Mouse (Mus musculus) kidney, postnatal 25 days (tissue): ENCODE results near the gene Bcar1.
A peak's percentile ranks its signal among the peaks of the same experiment; 100 is the strongest.

Experiments
- DNase-seq, 2 experiments: peaks; one replicate each; pipeline ENCODE4 v3.0.0; 2021; ENCODE audit warnings: mixed read lengths in 2 of 2

Bcar1 gene

GRCm38 (mm10) chr8:111769296-111769695, 25.7 kb upstream of the Bcar1 start:
- no peak for DNase-seq

GRCm38 (mm10) chr8:111768651-111769050, 25.0 kb upstream of the Bcar1 start:
- no peak for DNase-seq

DNA sequence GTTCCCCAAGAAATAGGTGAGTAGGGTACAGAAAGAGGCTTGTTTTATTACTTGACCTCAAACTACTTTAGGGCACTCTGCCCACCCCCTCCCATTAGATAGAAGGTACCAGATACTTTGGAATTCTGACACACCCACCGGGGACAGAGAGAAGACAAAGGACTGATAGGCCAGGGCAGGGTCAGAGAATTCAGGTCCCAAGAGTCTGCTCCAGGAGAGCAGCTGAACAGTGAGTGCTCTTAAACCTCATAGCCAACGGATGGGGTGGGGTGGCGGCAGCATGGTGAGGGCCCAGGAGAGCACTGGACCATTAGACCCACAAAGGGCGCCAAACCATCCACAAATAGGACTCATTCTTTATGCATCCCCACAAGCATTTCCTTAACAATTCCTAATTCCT, 22.0 kb upstream of the Bcar1 start:
- DNase-seq: no peak

- no peak for DNase-seq
Measured at GRCm38 (mm10) chr8:111765096-111765495, 21.5 kb upstream of the Bcar1 start.

- DNase-seq: no peak
Measured at GRCm38 (mm10) chr8:111760708-111761107, 17.1 kb upstream of the Bcar1 start.

DNA sequence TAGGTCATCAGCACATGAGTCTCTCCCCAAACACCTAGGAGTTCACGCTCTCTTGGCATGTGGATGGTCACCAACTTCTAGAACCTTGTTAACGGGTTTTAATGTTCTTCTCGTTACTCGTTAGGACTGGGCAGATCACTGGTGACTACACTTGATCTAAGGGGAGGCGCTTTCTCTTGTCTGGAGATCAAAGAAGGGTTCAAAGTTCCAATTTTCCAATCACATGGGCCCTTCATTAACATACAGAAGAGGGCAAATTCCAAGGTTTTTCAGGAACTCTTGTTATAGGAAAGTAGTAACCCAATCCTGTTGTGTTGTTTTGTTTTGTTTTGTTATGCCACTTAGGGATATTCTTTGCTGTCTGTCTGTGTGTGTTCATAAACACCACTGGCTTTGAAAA, 15.2 kb upstream of the Bcar1 start:
- DNase-seq: no peak

GRCm38 (mm10) chr8:111757599-111757998, 14.0 kb upstream of the Bcar1 start:
- DNase-seq: no peak

DNA sequence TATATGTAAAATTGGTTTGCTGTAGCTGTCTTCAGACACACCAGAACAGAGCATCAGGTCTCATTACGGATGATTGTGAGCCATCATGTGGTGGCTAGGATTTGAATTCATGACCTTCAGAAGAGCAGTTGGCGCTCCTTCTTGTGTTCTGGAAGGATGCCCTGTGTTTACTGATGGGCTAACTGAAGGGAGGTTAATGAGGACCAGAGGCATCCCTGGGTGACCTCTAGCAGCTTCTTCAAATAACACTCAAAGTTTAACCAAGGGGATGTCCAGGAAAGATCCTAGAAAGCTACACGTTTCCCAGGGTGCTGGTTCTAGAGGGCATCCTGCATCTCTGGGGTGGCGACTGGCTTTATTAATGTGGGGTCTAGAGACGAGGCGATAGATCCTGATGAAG, 11.1 kb upstream of the Bcar1 start:
- DNase-seq: peak in 1 of 2 experiments; percentile 19

- peak; percentile 54 to 79 for DNase-seq
Measured at GRCm38 (mm10) chr8:111754088-111754487, 10.5 kb upstream of the Bcar1 start.

DNA sequence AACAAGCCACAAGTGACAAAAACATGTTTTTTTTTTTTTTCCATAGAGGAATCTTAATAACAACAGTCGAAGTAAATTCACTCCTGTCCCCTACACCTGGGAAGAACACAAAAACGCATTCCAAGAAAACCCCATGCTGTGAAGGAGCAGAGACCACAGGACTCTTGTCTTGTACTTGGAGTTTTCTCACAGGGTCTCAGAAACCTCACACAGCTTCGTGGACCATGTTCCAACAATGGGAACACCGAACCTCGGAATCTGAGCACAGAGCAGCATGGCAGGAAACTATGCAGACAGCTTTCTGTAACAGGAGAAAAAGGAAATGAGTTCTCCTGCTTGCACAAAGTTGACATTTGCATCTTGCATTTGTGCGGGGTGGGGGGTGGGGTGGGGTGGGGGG, 5.2 kb upstream of the Bcar1 start:
- no peak for DNase-seq

GRCm38 (mm10) chr8:111747866-111748649, 4.4 kb upstream of the Bcar1 start:
- peak in 1 of 2 experiments; percentile 52 for DNase-seq

DNA sequence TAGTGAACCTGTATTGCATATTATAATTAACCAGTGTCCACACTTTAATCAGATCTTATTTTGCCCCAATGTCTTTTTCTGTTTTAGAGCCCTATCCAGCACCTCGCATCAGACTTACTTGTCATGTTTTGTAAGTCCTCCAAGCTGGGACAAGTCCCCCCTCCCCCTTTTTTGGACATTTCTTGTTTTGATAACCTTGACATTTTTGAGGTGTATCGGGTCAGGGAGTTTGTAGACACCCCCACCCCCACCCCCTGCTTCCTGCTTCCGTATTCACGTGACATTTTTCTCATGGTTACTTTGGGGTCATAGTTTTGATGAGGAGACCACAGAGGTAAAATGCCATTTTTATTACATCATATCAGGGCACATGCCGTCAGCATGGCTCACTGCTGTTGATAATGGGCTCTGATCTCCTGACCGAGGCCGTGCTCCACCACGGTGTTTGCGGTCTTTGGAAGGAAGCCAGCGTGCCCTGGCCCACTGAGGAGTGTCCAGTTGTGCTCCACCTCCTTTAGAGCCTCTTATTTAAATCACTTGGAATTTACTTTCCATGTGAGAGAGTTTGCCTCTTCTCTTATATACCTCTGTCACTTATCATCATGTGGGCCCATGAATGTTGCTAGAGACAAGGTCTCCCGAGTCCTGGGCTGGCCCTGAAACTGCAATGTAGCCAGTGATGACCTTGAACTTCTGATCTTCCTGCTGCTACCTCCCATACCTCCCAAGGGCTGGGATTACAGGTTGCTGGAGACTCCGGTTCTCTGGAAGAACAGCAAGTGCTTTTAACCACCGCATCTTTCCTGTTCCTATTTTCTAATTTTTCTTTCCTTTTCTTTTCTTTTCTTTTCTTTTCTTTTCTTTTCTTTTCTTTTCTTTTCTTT, 3.2 kb upstream of the Bcar1 start:
- DNase-seq: peak; percentile 40 to 70

- peak; percentile 92 to 93 for DNase-seq
Measured at GRCm38 (mm10) chr8:111745591-111746418, 2.2 kb upstream of the Bcar1 start.

- no peak for DNase-seq
Measured at GRCm38 (mm10) chr8:111745086-111745485, 1.5 kb upstream of the Bcar1 start.

DNA sequence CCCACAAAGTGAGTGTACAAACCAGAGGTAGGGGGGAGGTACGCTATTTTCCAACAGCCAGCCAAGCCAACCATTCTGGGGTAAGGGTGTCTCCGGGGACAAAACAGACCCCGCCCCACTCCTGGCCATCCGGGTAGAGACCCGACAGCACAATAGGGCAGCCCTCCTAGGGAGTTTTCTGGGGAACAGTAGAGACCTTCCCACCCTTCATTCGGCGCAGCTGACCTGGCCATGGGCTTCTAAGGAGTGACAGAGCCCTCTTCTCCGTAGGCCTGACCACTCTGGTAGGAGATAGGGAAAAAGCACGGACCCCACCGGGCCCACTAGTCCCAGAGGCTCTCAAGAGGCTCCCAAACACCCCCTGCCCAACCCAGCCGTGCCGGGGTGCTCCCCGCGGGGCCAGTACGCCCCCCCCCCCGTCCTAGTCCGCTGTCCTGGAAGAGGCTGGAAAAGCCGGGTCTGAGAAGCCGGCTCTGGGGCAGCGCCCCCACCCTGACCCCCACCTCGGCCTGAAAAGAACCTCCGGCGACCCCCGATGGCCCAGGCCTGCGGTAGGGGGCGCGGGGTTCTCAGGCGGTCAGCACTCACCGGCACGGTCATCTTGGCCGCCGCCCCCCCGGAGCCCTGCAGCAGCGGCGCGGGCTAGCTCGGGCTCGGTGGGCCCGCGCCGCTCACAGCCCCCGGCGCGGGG, 363 bp downstream of the Bcar1 start:
- peak in 1 of 2 experiments; percentile 66 for DNase-seq

DNA sequence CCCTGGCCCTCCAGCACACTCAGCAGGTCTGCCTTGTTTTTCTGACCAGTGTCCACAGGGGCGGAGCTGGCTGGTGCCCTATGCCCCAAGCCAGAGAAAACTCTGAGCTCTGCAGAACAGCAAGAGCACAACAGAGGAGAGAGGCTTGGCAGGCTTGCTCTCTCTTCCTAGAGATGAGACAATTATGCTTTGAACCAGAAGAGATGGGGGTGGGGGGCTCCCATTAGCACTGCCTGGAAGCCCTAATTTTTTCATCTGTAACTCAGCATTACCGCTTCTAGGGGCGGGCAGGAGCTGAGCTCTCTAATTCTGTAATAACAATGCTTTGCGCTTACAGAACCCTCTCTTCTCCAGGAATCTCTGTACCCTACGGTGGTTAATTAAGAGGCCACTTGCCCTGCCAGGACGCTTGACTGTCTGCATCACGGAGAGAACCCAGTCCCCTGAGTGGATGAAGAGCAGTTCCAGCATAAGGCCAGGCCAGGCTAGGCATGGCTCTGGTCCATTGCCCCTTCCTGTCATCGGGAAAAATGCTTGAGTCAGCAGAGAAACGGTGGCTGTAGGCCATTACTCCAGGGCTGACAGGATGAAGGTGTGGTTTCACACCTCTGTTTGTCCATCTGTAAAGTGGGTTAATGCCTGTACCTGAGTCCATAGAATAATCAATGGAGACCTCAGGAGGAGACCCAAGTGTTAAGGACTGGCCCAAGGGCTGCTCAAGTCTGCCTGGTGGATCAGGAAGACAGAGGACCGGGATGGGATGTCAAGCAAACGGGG, 1.2 kb downstream of the Bcar1 start:
- DNase-seq: peak; percentile 80 to 91

DNA sequence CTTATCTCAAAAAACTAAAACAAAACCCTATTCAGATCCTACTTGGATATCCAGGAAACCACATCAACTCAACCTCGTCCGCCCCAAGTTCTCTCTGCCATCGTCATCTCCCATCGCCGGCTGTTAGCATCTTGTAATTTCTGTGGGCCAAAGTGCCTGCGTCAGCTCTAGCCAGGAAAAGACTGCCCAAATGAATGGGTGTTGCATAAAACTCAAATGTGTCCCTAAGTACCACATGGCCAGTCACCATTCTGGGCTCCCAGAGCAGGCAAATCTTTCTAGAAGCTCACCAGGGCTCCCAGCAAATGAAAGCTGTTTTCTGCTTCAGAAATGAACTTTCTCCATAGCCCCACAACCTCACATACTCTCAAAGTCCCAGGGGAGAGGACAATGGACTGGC, 2.1 kb downstream of the Bcar1 start:
- peak in 1 of 2 experiments; percentile 46 for DNase-seq

DNA sequence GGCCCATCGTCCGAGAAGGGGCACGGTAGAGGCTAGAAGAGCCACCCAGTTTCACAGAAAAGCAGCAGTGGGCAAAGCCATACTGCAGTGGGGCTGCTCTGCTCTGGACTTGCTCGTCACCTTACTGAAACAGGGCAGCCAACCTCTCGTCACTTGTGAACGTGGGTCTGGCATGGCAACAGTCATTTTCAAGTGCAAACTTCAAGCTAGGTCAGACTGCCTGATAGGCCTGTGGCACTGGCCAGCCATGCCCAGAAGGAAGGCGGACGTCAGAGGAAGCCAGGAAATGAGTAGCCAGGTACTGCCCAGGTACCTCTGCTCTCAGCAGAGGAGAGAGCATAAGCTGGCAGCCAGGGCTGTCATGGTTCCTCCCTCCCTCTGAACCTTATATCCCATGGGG, 2.6 kb downstream of the Bcar1 start:
- DNase-seq: peak; percentile 46 to 77

DNA sequence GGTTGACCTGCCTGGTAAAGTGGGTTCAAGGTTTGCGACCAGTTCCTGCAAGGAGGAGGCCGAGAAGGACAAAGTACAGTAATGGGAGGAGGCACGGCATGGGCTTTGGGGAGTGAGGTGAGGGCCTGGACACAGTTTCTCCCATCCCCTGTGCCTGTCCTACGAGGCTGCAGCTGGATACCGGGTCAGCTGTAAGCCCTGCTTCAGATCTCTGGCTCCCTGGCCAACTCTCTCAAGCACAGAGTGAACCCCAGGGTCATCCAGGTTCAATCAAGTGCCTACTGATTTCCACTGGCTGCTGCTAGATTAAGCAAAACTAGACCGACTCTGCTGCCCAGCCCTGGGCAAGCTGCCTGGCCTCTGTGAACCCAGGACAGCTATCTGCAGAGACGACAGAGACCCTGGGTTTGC, 3.3 kb downstream of the Bcar1 start:
- DNase-seq: peak; percentile 62 to 90

DNA sequence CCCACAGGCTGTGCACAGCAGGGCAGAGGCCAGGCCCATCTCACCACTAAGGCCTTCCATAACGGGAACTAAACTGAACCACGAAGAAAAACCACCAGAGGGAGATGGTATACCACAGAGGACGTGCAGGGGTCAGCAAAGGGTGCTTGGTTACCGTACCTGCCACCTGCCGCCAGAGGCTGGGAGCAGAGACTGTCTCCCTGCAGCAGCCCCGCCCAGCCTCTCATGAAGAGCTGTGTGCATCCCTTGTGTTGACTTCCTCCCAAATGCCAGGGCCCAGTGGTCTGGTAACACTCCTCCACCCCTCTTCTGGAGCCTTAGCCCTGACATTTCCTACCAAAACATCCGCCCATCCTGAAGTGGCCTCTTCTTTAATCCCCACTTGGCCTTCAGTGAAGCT, 4.0 kb downstream of the Bcar1 start:
- peak in 1 of 2 experiments; percentile 58 for DNase-seq

DNA sequence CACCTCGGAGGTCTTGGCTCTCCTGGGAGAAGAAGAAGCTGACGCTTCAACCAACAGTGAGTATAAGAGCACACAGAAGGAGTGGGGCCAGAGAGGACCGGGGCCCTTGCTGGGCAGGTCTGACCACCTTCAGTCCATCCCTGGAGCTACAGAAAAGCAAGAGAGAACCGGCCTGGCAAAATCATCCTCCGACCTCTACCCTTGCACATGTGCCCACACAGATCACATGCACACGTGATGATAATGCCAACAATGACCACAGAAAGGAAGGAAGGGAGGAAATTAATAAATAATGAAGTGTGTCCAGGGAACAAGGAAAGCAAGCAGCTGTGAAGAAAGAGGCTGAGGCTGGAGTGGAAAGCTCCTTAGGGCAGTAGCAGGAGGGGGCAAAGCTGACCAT, 4.7 kb downstream of the Bcar1 start:
- DNase-seq: peak in 1 of 2 experiments; percentile 72
